Mouse (Mus musculus): ENCODE data around the gene Nr3c2. TPM values are rescaled to one million over a fixed set of nuclear protein-coding genes. Genes with fewer than 3 reads are reported as not detected.
A peak's percentile ranks its signal among the peaks of the same experiment; 100 is the strongest.

Gene Nr3c2
- total RNA-seq, 2 experiments from 2014 or later: 34.8 to 37.4 TPM

DNA sequence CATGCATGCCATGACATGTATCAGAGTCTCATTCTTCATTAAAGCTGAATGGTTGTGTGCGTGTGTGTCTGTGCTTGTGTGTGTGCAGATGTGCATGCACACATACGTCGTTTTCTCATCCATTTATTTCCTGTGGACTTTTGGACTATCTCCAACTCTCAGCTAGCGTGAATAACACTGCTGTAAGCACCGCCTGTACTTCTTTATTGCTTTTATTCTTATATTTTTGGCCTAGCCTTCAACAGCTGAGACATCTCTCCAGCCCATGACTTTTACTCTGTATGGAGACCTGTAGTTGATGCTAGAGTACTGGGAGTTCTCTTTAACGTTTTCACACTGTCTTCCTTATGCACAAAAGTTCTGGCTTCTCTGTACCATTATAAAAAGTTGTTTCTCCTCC, 332.6 kb downstream of the Nr3c2 start:
- Histone ChIP-seq H3K27ac (no peak overlapping the region), H3K4me3 (no peak overlapping the region)
- intact Hi-C loops (cut with DNase I): no loop called here
- DNase-seq (ENCODE audit: extremely low spot score in 1 of 2, low spot score in 2 of 2): no peak
- TF ChIP-seq CTCF (IDR thresholded peaks at IDR 0.05): no peak

DNA sequence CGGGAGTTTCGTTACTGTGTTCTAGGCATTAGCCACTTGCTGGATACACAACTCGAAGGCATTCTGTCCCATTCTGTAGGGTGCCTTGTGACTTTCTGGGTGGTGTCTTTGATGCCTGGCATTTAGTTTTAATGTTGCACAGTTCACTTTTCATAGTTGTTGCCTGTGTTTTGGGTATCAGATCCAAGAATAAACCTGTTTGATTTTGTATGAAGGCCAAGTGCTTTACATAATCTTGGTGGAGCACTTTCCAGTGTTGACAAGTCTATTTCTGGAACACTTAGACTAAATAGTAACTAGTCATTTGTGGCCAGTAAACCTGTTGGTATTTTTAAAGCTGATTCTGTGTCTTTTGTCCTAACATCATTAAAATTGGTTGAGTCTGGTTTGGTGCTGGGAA, 333.2 kb downstream of the Nr3c2 start:
- intact Hi-C loops (cut with DNase I): no loop called here
- no peak for TF ChIP-seq CTCF (IDR thresholded peaks at IDR 0.05)
- no peak overlapping the region for H3K27ac ChIP-seq
- no peak overlapping the region for H3K4me3 ChIP-seq
- DNase-seq (ENCODE audit: extremely low spot score in 1 of 2, low spot score in 2 of 2): no peak

DNA sequence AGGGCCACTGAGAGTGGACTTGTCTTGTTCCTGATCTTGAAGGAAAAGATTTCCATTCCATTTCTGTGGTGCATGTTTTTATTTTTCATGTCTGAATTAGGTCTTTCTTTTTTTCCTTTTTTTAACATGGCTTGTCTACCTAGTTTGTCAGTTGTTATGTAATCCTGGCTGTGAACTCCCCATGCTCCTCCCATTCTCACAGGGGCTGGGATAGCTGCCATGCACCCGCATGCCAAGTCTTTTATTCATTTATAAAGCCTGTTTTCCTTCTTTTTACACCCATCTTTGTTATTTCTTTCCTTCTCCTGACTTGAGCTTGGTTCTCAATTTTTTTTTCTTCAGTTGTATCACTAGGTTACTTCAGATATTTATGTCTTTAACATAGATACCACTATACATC, 337.5 kb downstream of the Nr3c2 start:
- Histone ChIP-seq H3K27ac (no peak overlapping the region), H3K4me3 (no peak overlapping the region)
- intact Hi-C loops (cut with DNase I): no loop called here
- no peak for DNase-seq (ENCODE audit: extremely low spot score in 1 of 2, low spot score in 2 of 2)
- TF ChIP-seq CTCF (IDR thresholded peaks at IDR 0.05): no peak

DNA sequence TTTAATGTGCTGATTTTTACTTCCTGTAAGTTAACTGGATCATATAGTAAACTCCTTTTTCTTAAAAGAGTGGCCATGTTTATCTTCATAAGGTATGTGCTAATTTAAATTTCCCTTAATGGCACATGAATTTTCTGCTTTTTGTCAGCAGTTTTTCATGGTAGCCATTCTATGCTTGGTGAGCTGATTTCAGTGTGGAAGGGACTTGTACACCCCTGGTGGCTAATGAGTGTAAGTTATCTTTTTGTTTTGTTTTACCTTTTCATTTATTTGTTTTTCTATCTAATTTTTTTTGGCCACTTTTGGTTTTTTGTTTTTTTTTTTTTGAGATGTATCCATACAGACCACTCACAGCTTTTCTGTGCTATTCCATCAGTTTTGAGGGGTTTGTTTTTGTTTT, 340.2 kb downstream of the Nr3c2 start:
- no peak overlapping the region for H3K27ac ChIP-seq
- peak; percentile 38 for TF ChIP-seq CTCF (IDR thresholded peaks at IDR 0.05)
- DNase-seq (ENCODE audit: extremely low spot score in 1 of 2, low spot score in 2 of 2): no peak
- H3K4me3 ChIP-seq: no peak overlapping the region
- intact Hi-C loops (cut with DNase I): no loop called here

DNA sequence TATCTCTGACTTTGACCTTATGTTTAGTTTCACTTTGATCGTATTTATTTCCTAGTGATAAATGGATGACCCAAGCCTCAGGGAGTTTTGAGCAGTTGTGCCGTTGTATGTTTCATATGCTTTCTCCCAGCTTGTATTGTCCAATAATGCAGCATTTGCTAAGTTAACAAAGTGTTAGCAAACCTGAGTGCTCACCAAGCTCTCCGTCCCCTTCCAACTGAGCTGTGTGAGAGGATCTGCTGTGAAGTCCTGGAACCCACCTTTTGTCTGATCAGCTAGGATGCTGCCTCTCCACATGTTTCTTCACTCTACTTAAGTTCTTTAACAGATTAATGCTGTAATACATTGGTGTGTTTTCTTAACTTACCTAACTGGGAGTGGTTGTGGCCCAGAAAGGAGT, 342.1 kb downstream of the Nr3c2 start:
- Histone ChIP-seq H3K27ac (no peak overlapping the region), H3K4me3 (no peak overlapping the region)
- intact Hi-C loops (cut with DNase I): no loop called here
- no peak for DNase-seq (ENCODE audit: extremely low spot score in 1 of 2, low spot score in 2 of 2)
- TF ChIP-seq CTCF (IDR thresholded peaks at IDR 0.05): no peak

DNA sequence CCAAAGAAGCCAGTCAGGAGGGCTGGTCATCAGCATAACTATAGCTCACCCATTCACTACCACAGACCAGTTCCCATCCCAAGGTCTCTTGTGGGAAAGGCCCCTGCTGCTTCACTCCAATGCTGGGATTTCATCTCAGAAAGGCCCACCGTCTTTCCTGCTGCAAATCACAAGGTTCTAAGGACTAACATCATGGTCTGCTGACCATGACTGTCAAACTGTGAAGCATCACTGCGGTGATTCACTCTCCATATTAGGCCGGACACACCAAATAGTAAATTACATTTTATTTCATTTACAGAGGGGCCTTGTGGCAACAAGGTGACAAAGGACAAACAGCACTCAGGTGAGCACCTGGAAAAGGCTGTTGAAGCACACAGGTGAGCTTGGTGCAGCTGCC, 350.9 kb downstream of the Nr3c2 start:
- H3K27ac ChIP-seq: no peak overlapping the region
- no peak for DNase-seq (ENCODE audit: extremely low spot score in 1 of 2, low spot score in 2 of 2)
- TF ChIP-seq CTCF (IDR thresholded peaks at IDR 0.05): no peak
- H3K4me3 ChIP-seq: no peak overlapping the region
- intact Hi-C loops (cut with DNase I): no loop called here

DNA sequence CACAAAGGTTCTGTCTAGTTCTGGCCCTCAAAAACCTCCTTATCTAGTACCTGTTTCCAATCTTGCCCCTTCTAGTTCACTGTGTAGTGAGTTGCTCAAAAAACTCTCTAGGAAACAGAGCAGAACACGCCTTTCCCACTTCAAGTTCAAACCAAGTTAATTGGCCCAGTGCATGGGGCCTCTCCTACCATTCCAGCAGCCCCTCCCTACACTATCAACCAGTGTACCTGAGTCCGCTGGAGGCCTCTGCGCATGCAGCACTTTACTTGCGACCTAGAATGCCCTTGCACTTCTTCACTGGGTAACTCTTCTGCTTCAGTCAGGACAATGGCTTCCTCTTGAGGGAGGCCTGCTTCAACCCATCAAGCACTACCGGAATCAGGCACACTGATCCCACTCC, 351.9 kb downstream of the Nr3c2 start:
- Histone ChIP-seq H3K27ac (no peak overlapping the region), H3K4me3 (no peak overlapping the region)
- intact Hi-C loops (cut with DNase I): no loop called here
- no peak for DNase-seq (ENCODE audit: extremely low spot score in 1 of 2, low spot score in 2 of 2)
- TF ChIP-seq CTCF (IDR thresholded peaks at IDR 0.05): no peak

DNA sequence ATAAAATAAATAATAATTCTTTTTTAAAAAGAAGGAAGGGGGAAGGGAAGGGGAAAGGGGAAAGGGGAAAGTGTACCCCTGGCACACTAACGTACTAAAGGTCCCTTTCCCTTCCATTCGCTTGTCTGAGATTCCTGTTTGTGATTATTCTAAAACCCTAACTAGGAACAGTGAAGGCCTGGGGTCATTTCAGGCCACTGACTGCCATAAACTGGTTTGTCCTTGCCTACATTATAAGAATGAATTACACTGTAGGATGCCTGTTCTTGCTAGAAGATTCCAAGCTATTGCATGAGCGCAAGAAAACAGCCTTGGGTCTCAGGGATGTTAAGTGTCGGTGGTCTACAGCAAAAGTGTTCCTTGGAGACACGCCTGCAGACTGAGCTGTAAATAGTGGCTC, 355.2 kb downstream of the Nr3c2 start:
- DNase-seq (ENCODE audit: extremely low spot score in 1 of 2, low spot score in 2 of 2): no peak
- intact Hi-C loops (cut with DNase I): no loop called here
- Histone ChIP-seq H3K27ac (no peak overlapping the region), H3K4me3 (no peak overlapping the region)
- TF ChIP-seq CTCF (IDR thresholded peaks at IDR 0.05): no peak

DNA sequence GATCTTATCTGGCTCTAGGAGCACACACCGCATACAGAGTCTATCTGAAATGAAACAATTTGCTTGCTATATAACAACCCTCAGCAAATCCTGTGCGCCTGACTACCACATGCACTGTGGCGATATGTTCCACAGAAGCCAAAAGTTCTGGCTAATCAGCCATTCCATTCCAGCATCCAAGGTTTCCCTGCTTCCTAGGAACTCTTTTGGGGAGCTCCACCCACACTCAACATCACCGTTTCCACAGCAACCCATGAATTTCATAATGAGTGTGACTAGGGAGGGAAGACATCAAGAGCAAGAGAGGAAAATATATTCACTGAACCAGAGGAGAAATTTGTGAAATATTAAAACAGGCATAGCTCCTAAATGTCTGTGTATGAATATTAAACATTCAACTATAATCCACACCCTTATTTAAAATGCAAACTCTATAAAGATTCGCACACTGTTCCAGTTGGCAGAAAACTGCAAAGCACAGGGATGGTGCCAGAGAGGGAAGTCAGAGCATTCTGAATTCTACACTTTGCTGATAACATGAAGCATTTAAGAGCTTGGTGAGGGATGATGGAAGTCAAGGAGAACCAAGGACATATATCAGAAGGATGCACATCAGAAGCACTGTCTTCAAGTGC, 357.3 kb downstream of the Nr3c2 start:
- no peak for TF ChIP-seq CTCF (IDR thresholded peaks at IDR 0.05)
- DNase-seq (ENCODE audit: extremely low spot score in 1 of 2, low spot score in 2 of 2): peak; percentile 50
- Histone ChIP-seq H3K27ac (peak overlapping the region; percentile 87), H3K4me3 (no peak overlapping the region)
- intact Hi-C loops (cut with DNase I): loop anchor here (2.0 kb wide), 1 partner anchor 36 kb away; no protein-coding TSS in a partner anchor

DNA sequence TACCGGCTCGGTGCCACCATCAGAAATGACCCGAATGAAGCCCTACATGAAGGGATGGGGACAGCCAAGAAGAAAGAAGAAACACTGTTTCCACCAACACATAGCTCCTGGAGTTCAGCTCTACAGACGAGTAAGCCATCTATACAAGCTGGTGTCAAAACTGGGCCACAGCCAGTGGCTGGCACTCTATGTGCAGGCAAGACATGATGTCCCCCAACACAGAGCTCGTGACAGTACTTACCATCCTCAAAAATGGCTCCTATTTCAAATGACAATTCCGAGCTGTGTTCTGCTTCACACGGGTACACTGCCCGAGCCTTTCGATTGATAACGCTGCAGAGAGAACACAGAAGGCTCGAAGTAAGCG, 357.8 kb downstream of the Nr3c2 start:
- no peak for DNase-seq (ENCODE audit: extremely low spot score in 1 of 2, low spot score in 2 of 2)
- no peak overlapping the region for H3K4me3 ChIP-seq
- peak overlapping the region; percentile 87 for H3K27ac ChIP-seq
- intact Hi-C loops (cut with DNase I): loop anchor here (2.0 kb wide), 1 partner anchor 36 kb away; no protein-coding TSS in a partner anchor
- no peak for TF ChIP-seq CTCF (IDR thresholded peaks at IDR 0.05)

DNA sequence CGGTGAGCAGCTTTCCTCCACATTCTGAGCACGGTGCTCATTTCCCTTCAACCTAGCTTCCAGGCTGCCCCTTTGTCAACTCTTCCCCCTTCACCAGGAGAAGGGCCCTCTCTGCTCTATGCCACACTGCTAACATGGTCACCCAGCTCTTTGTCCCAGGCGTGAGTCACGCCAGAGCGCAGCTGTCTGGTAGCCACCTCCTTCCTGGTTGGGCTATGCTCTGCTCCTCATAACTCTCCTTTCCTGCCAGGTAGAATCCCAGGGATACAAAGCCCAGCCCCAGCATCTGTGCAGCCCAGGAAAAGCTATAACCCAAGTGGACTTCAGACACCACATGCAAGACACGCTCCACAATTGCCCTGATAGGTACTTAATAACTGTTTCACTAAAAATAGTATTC, 362.0 kb downstream of the Nr3c2 start:
- no peak for TF ChIP-seq CTCF (IDR thresholded peaks at IDR 0.05)
- Histone ChIP-seq H3K4me3 (no peak overlapping the region), H3K27ac (no peak overlapping the region)
- intact Hi-C loops (cut with DNase I): no loop called here
- no peak for DNase-seq (ENCODE audit: extremely low spot score in 1 of 2, low spot score in 2 of 2)

DNA sequence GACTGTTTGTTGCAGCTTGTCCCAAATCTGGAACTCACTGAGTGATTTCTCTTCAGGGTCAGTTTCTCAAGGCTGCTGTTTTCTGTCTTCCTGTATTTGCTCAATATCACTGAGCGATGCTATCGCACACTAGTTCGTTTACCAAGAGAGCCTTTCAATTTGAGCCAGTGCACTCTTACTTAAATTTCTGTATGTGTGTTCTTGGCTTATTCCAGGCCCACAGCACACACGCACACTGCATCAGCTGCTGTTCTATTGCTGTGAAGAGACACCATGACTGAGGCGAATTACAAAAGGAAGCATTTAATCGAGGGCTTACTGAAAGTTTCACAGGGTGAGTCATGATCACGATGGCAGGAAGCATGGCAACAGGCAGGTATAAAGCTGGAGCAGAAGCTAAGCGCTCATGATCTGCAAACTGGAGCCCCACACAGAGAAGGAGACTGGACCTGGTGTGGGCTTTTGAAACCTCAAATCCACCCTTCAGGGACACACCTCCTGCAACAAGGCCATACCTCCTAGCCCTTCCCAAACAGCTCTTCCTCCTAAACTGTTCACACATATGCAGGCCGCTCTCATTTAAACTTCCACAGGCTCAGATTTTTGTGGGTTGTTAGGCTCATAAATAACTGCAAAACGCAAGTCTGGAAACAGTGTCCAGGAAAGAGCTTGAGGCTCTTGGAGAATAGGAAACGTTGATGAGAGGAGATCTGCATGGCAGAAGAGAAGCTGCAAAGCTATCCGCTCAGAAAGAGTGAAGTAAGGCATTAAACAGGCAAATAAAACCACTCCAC, 363.2 kb downstream of the Nr3c2 start:
- Histone ChIP-seq H3K4me3 (no peak overlapping the region), H3K27ac (no peak overlapping the region)
- DNase-seq (ENCODE audit: extremely low spot score in 1 of 2, low spot score in 2 of 2): no peak
- no peak for TF ChIP-seq CTCF (IDR thresholded peaks at IDR 0.05)
- intact Hi-C loops (cut with DNase I): no loop called here

DNA sequence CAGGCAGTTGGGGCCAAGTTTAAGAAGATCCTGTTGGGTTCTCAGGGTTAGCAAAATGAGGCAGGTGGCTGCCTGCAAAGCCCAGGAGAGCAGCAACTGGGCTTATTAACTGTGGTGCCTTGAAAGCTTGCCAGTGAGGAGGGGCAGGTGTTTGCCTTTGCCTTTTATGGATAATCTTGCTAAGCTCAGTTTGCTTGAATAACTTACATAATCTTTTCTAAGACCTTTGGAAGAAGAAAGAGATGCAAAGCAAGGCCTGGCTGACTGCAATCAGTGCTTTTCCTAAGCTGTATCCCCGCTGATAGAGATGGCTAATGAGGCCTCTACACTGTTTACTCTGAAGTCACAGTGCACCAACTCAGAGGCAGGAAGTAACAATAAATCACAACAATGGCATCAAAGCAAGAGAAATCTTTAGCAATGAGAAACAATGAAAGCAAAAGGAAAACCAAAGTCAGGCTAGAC, 368.7 kb downstream of the Nr3c2 start:
- Histone ChIP-seq H3K27ac (no peak overlapping the region), H3K4me3 (no peak overlapping the region)
- DNase-seq (ENCODE audit: extremely low spot score in 1 of 2, low spot score in 2 of 2): no peak
- intact Hi-C loops (cut with DNase I): no loop called here
- no peak for TF ChIP-seq CTCF (IDR thresholded peaks at IDR 0.05)
